Mouse (Mus musculus) kidney, adult 2 months (tissue): ENCODE data around the gene Prkag2.

Experiments used
- CTCF ChIP-seq: fragments of 200-500 bp; conservative IDR thresholded peaks from 2 replicates; pipeline ENCODE4 v1.5.1; 2011; ENCODE audit warnings: low read depth, mild to moderate bottlenecking, control low read depth, low read length, moderate library complexity, mixed read lengths; ENCODE audit not compliant: insufficient read depth, insufficient read length
- POLR2A ChIP-seq: fragments of 200-500 bp; IDR thresholded peaks from one replicate; pipeline ENCODE4 v1.6.1; 2011; ENCODE audit warnings: low read depth, low read length, control low read depth

DNA sequence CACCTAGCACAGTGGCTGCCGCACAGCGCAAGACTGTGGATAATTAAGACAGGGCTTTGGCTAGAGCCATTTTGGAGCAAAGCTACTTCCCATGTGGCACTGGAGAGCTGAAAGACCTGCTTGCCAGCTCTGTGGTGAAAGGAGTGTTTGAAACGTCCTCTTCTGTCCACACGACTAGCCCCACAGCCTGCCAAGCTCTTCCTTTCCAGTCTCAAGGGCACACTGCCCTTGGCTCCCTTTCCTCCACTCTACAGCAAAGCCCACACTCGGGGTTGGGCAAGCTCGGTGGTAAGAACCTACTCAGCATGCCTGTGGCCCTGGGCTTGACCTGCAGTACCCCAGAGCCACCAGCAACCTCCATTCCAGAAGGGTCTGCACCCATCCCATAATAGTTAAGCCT is 118.7 kb downstream of the Prkag2 start:
- TF ChIP-seq POLR2A (no peak), CTCF (0 out of 2 replicates have a peak, but pooled peaks have one; percentile 3)
